Mouse (Mus musculus) small intestine, adult 2 months (tissue): ENCODE results near the gene Prrt2. TPM values are rescaled to one million over a fixed set of nuclear protein-coding genes. Genes with fewer than 3 reads are reported as not detected.

ENCODE experiments used
- H3K27ac ChIP-seq: fragments of 200-500 bp; 2 replicates; pipeline ENCODE4 v1.5.1; 2012; ENCODE audit warnings: low read depth, low read length, control low read depth, inconsistent platforms; ENCODE audit not compliant: insufficient read depth
- H3K27me3 ChIP-seq: fragments of 200-500 bp; 2 replicates; pipeline ENCODE4 v1.6.1; 2012; ENCODE audit warnings: mild to moderate bottlenecking, moderate library complexity, low read length, inconsistent platforms; ENCODE audit not compliant: control insufficient read depth, insufficient read depth
- H3K36me3 ChIP-seq: fragments of 200-500 bp; 2 replicates; pipeline ENCODE4 v1.6.1; 2012; ENCODE audit warnings: mild to moderate bottlenecking, low read length, control low read depth, inconsistent platforms; ENCODE audit not compliant: control insufficient read depth, insufficient read depth
- H3K4me1 ChIP-seq: fragments of 200-500 bp; 2 replicates; pipeline ENCODE4 v1.6.1; 2012; ENCODE audit warnings: low read length, inconsistent platforms, mixed read lengths; ENCODE audit not compliant: control insufficient read depth, insufficient read depth, insufficient read length
- H3K4me3 ChIP-seq: fragments of 200-500 bp; 2 replicates; pipeline ENCODE4 v1.5.1; 2012; ENCODE audit warnings: low read depth, mild to moderate bottlenecking, control low read depth, inconsistent platforms, low read length, moderate library complexity
- CTCF ChIP-seq: fragments of 200-500 bp; IDR thresholded peaks from 2 replicates; pipeline ENCODE4 v1.5.1; 2012; ENCODE audit warnings: low read depth, mild to moderate bottlenecking, control low read depth, inconsistent platforms, low read length, moderate library complexity, mixed read lengths; ENCODE audit not compliant: insufficient replicate concordance, insufficient read length; ENCODE audit errors: extremely low read depth
- POLR2A ChIP-seq: fragments of 200-500 bp; IDR thresholded peaks from 2 replicates; pipeline ENCODE4 v1.6.1; 2012; ENCODE audit warnings: low read depth, mild to moderate bottlenecking, control low read depth, inconsistent platforms, low read length, moderate library complexity
- WGBS: fragments of 180-500 bp; shearing (Covaris S2); methylation state at CpG from one replicate; pipeline ENCODE4 v1.1.7; 2018; 5-methylcytosine and 5-hydroxymethylcytosine counted together
- polyA plus RNA-seq: library from polyadenylated mRNA; depleted of rRNA; stranded (reverse); fragments of >200 nt; gene quantifications from 2 replicates; pipeline ENCODE4 v1.2.3, GENCODE M21; 2012

Prrt2 gene
- polyA plus RNA-seq, 1 experiment: 2.7 TPM

DNA sequence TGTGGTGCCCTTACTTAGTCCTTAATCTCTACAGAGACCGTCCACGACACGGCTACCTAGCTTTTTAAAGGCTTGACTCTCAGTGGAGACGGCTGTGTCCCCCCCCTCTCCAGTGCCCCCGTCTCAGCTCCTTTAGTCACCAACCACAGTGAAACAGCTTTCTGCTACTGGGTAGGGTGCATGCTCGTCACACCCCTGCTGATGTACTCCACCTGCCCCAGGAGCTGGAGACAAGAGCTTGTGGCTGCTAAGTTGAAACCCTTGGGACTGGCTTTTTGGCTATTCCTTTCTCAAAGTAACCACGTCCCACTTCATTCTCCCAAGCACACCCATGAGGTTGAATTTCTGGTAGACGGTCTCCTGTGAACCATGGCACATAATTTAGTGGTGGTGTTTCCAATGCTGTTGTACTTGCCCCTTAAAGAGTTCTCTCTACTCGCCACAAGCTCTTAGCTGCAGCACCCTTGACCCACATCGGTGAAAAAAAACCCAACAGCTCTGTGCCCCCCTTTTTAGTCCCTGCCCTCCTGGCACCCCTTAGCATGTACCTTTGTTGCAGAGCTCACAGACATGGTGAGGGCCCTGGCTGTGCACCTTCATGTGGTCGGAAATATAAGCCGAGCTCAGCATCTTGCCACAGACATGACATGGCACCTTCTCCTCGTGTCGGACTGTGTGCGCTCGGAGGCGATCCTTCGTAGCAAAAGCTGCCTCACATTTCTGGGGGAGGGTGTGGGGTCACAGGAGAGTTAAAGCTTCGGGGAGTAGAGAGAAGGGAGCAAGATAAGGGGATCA, 3.1 kb upstream of the Prrt2 start:
- Histone ChIP-seq H3K4me3 (peak overlapping the region; percentile 74), H3K27me3 (no peaks in the 10 kb centered on the region), H3K4me1 (peaks cover 13% of the 10 kb centered on the region), H3K27ac (no peak overlapping the region), H3K36me3 (peaks cover 22% of the 10 kb centered on the region)
- WGBS: 40% methylated on average over 19 of the region's 19 CpGs
- no peak for TF ChIP-seq POLR2A
- no peak for TF ChIP-seq CTCF

DNA sequence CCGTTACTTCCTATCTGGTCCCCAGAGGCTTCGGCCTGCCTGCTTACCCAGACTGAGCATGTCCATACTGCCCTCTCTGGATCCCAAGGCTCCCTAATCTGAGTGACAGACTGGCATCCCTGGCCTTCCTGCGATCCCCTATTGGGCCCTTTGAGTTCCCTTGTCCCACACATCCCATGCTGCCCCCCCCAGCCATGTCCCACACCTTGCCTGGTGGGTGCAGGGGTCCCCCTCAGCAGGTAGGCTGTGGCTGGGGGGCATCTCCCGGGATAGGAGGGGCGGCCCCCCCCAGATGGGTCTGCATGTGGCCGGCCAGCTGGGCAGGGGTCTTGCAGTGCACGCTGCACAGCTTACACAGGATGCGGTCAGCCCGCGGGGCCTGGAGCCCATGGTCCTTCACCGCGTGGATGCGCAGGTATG, 2.3 kb upstream of the Prrt2 start:
- Histone ChIP-seq H3K27me3 (no peaks in the 10 kb centered on the region), H3K27ac (no peak overlapping the region), H3K36me3 (peaks cover 22% of the 10 kb centered on the region), H3K4me3 (no peak overlapping the region), H3K4me1 (peaks cover 13% of the 10 kb centered on the region)
- TF ChIP-seq POLR2A (no peak), CTCF (no peak)
- WGBS: 83% methylated on average over 13 of the region's 13 CpGs

DNA sequence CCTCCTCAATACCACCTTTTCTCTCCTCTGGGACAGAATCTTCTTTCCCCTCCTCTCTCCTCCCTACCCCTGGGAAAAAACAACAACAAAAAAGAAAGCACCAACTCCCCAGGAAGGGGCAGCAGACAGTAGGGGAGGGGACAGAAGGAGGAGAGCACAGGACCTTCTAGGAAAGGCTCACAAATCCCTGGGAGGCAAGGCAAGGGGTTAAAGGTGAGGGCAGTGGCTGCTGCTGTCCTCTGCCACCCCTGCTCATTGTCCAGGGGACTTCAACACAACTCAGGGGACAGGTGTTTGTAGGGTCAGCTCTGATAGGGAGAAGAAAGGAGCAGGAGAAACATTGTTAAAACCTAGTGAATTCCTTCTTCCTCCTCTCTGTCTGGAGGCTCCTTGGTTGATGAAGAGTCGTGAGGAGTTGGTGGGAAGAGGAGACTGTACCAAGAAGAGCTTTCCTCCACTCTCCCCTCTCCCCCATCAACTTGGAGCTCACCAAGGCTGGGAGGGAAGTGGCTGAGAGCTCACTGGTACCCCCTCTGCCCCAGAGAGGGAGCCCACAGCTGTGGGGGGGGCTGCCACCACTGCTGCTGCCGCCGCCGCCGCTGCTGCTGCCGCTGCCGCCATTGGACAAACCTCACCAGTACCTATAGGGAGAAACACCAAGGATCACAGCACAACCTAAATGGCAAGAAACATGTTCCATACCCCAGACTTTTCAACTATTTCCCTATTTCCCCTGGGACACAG, 1.7 kb upstream of the Prrt2 start:
- Histone ChIP-seq H3K27me3 (no peaks in the 10 kb centered on the region), H3K4me3 (no peak overlapping the region), H3K4me1 (peaks cover 9% of the 10 kb centered on the region), H3K27ac (no peak overlapping the region), H3K36me3 (peaks cover 22% of the 10 kb centered on the region)
- 88% methylated on average over 7 of the region's 7 CpGs for WGBS
- TF ChIP-seq CTCF (no peak), POLR2A (no peak)

DNA sequence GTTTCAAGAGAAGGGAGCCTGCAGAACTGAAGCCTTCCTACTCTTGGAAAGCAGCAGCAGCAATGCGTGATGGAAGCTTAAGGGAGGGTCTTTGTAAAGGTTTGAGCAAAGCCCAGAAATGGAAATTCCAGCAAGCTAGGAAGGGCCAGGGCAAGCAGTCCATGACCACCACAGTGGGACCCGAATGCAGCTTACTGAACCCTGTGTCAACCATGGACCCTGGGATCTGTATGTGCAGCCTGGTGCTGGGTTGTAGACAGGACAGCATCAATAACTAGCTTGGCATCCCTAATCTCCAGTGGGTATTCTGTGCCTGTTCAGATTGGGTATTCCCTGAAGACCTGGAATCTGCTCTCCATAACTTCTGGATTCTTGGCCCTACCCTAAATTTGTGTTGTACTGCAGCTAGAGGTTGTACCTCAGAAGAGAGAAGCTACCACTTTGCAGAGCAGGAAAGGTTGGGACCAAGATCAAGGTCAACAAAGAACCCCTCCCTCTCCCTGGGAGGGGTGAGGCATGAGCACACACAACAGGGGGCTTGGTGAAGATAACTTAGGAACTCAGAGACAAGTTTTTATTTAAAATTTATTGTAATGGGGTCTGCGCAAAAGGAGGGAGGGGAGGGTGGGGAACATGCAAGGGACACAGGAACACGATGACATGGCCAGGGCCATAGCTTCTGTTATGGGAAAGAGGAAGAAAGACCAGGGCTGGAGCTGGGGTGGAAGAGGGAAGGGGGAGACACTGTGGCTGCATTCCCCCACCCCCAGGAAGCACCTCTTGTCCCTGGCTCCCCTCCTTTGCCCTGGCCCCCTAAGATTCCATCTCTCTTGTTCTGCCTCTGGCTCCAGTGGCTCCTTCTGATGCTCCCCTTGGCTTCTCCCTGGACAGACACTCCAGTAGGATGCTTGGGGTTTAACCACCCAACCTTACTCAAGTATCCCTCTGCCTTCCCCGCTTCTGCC, 834 bp upstream of the Prrt2 start:
- TF ChIP-seq CTCF: no peak
- TF ChIP-seq POLR2A: no peak

DNA sequence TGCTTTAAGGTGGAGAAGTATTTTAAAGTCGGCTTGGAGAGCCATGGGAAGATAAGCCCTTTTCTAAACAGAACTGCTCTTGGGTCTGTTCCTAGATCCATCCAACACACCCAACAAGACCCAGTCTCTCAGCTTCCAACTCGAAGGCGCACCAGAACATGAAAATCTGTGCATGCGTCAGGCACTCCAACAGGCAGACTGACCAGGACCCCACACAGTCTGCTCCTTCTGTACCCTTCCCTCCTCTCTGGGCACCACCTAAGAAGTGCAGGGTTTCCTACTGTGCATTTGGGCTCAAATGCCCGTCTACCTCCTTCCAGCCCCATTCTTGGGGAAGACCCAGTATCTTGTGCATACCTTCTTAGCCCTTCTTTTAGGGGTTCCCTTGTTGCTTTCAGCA, 520 bp downstream of the Prrt2 start:
- peaks cover 12% of the 10 kb centered on the region for H3K4me1 ChIP-seq
- peak overlapping the region; percentile 55 for H3K4me3 ChIP-seq
- no peaks in the 10 kb centered on the region for H3K27me3 ChIP-seq
- H3K36me3 ChIP-seq: peaks cover 22% of the 10 kb centered on the region
- TF ChIP-seq CTCF (no peak), POLR2A (no peak)
- peak overlapping the region; percentile 8; the same call in 1 of the 2 replicates for H3K27ac ChIP-seq
- WGBS: 58% methylated on average over 5 of the region's 5 CpGs

More for the DNA sequence above, 834 bp upstream of the Prrt2 start:
- Histone ChIP-seq H3K4me1 (peaks cover 8% of the 10 kb centered on the region), H3K36me3 (peaks cover 22% of the 10 kb centered on the region), H3K27me3 (no peaks in the 10 kb centered on the region), H3K4me3 (no peak overlapping the region), H3K27ac (no peak overlapping the region)
- WGBS: 56% methylated on average over 5 of the region's 5 CpGs

DNA sequence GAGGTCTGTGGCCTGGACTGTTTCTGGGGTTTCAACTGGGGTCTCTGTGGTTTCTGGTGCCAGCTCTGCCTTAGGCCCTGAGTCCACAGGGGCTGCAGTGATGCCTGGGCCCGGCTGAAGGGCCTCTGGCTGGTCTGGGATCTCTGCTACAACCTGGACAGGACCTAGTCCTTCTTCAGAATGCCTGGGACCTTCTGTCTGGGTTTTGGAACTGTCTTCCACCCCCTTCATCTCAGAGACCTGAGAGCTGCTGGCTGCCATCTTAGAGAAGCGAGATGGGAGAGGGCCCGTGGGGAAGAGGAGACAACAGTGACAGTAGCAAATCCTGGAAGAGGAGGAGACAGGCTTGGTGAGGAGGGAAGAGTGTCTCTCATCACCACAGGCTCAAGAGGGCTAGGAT, 980 bp downstream of the Prrt2 start:
- peaks cover 13% of the 10 kb centered on the region for H3K4me1 ChIP-seq
- H3K4me3 ChIP-seq: no peak overlapping the region
- H3K27ac ChIP-seq: no peak overlapping the region
- H3K36me3 ChIP-seq: peaks cover 24% of the 10 kb centered on the region
- no peaks in the 10 kb centered on the region for H3K27me3 ChIP-seq
- TF ChIP-seq CTCF: no peak
- no peak for TF ChIP-seq POLR2A
- WGBS: 87% methylated on average over 3 of the region's 3 CpGs
